Mouse (Mus musculus): ENCODE data around the gene Cpn1. TPM values are rescaled to one million over a fixed set of nuclear protein-coding genes. Genes with fewer than 3 reads are reported as not detected.

Cpn1 gene
- total and polyA plus RNA-seq, 2 experiments from 2014 or later, result 0.12 TPM; not detected in 1

DNA sequence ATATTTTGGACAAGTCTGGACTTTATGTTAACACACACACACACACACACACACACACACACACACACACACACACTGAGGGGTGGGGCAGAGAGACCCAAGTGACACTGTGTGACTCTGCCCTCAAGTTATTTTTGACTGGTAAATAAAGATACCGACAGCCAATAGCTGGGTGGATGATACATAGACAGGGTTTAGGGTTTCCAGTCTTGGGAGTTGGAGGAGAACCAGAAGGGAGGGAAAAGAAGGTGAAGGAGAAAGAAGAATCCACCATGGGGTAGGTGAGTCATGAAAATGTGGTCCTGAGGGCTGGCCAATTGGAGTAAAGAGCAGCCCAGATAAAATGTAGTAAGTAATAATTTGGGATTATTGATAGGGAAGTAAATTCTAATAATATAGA, 13.7 kb upstream of the Cpn1 start:
- no peak overlapping the region for H3K4me2 ChIP-seq (ENCODE audit: low read depth, low read length)
- 0 out of 2 replicates have a peak, but pooled peaks cover 4% of the 10 kb centered on the region for H3K4me1 ChIP-seq (ENCODE audit: control insufficient read depth, insufficient read depth)
- no peaks in the 10 kb centered on the region for H3K27me3 ChIP-seq (ENCODE audit: control insufficient read depth, insufficient read depth, low read length)
- H3K27ac ChIP-seq (ENCODE audit: low read depth), result no peak overlapping the region
- no peak overlapping the region for H3K9ac ChIP-seq (replicated peaks; ENCODE audit: low read depth, low read length)
- TF ChIP-seq EP300 (IDR thresholded peaks at IDR 0.05; ENCODE audit: low read depth), result no peak
- no peak for TF ChIP-seq CTCF (IDR thresholded peaks at IDR 0.05; ENCODE audit: low read depth)
- DNase-seq (ENCODE audit: low spot score), result no peak
- no peak overlapping the region for H3K4me3 ChIP-seq (ENCODE audit: low read depth, low read length)
- no peak for ATAC-seq (ENCODE audit: insufficient read depth, low read depth)
- no peaks in the 10 kb centered on the region for H3K9me3 ChIP-seq (replicated peaks; ENCODE audit: control insufficient read depth, low read length)
- H3K36me3 ChIP-seq (replicated peaks; ENCODE audit: control insufficient read depth, insufficient read depth, low read length), result no peaks in the 10 kb centered on the region
- 49% methylated on average over 1 of the region's 1 CpGs for WGBS

- no peak overlapping the region for H3K4me3 ChIP-seq (ENCODE audit: low read depth, low read length)
- WGBS, result 82% methylated on average over 11 of the region's 11 CpGs
- H3K4me1 ChIP-seq (ENCODE audit: control insufficient read depth, insufficient read depth), result 0 out of 2 replicates have a peak, but pooled peaks cover 4% of the 10 kb centered on the region
- H3K4me2 ChIP-seq (ENCODE audit: low read depth, low read length), result no peak overlapping the region
- H3K36me3 ChIP-seq (replicated peaks; ENCODE audit: control insufficient read depth, insufficient read depth, low read length), result no peaks in the 10 kb centered on the region
- no peak for DNase-seq (ENCODE audit: low spot score)
- TF ChIP-seq CTCF (IDR thresholded peaks at IDR 0.05; ENCODE audit: low read depth) (no peak), EP300 (IDR thresholded peaks at IDR 0.05; ENCODE audit: low read depth) (no peak)
- no peak for ATAC-seq (ENCODE audit: insufficient read depth, low read depth)
- no peaks in the 10 kb centered on the region for H3K9me3 ChIP-seq (replicated peaks; ENCODE audit: control insufficient read depth, low read length)
- H3K27ac ChIP-seq (ENCODE audit: low read depth), result no peak overlapping the region
- no peaks in the 10 kb centered on the region for H3K27me3 ChIP-seq (ENCODE audit: control insufficient read depth, insufficient read depth, low read length)
- no peak overlapping the region for H3K9ac ChIP-seq (replicated peaks; ENCODE audit: low read depth, low read length)
These were observed 12.6 kb upstream of the Cpn1 start for GRCm38 (mm10) chr19:43998802-43999527.

GRCm38 (mm10) chr19:43998101-43998500, 11.7 kb upstream of the Cpn1 start:
- 78% methylated on average over 10 of the region's 10 CpGs for WGBS
- TF ChIP-seq CTCF (IDR thresholded peaks at IDR 0.05; ENCODE audit: low read depth) (no peak), EP300 (IDR thresholded peaks at IDR 0.05; ENCODE audit: low read depth) (no peak)

DNA sequence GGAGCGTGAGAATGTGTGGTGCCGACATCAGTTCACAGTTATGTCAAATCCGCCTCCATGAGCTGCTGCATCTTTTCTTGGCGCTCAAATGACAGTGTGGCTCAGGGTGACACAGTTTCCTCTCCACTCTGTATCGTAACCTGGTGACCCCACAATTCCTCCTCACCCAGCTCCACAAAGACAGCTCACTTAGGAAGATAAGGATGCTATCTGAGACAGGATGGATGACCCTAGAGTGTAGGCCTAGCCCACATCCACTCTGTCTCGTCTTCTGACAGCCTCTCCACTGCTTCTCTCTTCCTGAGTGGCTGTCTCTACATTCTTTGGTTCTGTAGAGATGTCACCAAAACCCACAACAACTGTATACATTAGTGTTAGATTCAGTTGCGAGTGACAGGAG, 9.1 kb upstream of the Cpn1 start:
- TF ChIP-seq CTCF (IDR thresholded peaks at IDR 0.05; ENCODE audit: low read depth) (no peak), EP300 (IDR thresholded peaks at IDR 0.05; ENCODE audit: low read depth) (no peak)
- ATAC-seq (ENCODE audit: insufficient read depth, low read depth) (no peak), DNase-seq (ENCODE audit: low spot score) (no peak)
- 0 out of 2 replicates have a peak, but pooled peaks cover 4% of the 10 kb centered on the region for H3K4me1 ChIP-seq (ENCODE audit: control insufficient read depth, insufficient read depth)
- H3K27me3 ChIP-seq (ENCODE audit: control insufficient read depth, insufficient read depth, low read length), result no peaks in the 10 kb centered on the region
- whole genome bisulfite sequencing, result 25% methylated on average over 7 of the region's 7 CpGs
- H3K9ac ChIP-seq (replicated peaks; ENCODE audit: low read depth, low read length), result no peak overlapping the region
- H3K4me3 ChIP-seq (ENCODE audit: low read depth, low read length), result no peak overlapping the region
- H3K27ac ChIP-seq (ENCODE audit: low read depth), result no peak overlapping the region
- no peaks in the 10 kb centered on the region for H3K36me3 ChIP-seq (replicated peaks; ENCODE audit: control insufficient read depth, insufficient read depth, low read length)
- no peaks in the 10 kb centered on the region for H3K9me3 ChIP-seq (replicated peaks; ENCODE audit: control insufficient read depth, low read length)
- no peak overlapping the region for H3K4me2 ChIP-seq (ENCODE audit: low read depth, low read length)

More at GRCm38 (mm10) chr19:43998101-43998500, 11.7 kb upstream of the Cpn1 start:
- ATAC-seq (ENCODE audit: insufficient read depth, low read depth) (no peak), DNase-seq (ENCODE audit: low spot score) (no peak)
- Histone ChIP-seq H3K4me3 (ENCODE audit: low read depth, low read length) (no peak overlapping the region), H3K27ac (ENCODE audit: low read depth) (no peak overlapping the region), H3K9ac (replicated peaks; ENCODE audit: low read depth, low read length) (no peak overlapping the region), H3K9me3 (replicated peaks; ENCODE audit: control insufficient read depth, low read length) (no peaks in the 10 kb centered on the region), H3K4me2 (ENCODE audit: low read depth, low read length) (no peak overlapping the region), H3K4me1 (ENCODE audit: control insufficient read depth, insufficient read depth) (0 out of 2 replicates have a peak, but pooled peaks cover 4% of the 10 kb centered on the region), H3K36me3 (replicated peaks; ENCODE audit: control insufficient read depth, insufficient read depth, low read length) (no peaks in the 10 kb centered on the region), H3K27me3 (ENCODE audit: control insufficient read depth, insufficient read depth, low read length) (no peaks in the 10 kb centered on the region)

GRCm38 (mm10) chr19:43992464-43992863, 6.1 kb upstream of the Cpn1 start:
- Histone ChIP-seq H3K27ac (ENCODE audit: low read depth) (no peak overlapping the region), H3K9ac (replicated peaks; ENCODE audit: low read depth, low read length) (no peak overlapping the region), H3K9me3 (replicated peaks; ENCODE audit: control insufficient read depth, low read length) (no peaks in the 10 kb centered on the region), H3K36me3 (replicated peaks; ENCODE audit: control insufficient read depth, insufficient read depth, low read length) (no peaks in the 10 kb centered on the region), H3K4me2 (ENCODE audit: low read depth, low read length) (no peak overlapping the region), H3K4me1 (ENCODE audit: control insufficient read depth, insufficient read depth) (0 out of 2 replicates have a peak, but pooled peaks cover 4% of the 10 kb centered on the region), H3K4me3 (ENCODE audit: low read depth, low read length) (no peak overlapping the region), H3K27me3 (ENCODE audit: control insufficient read depth, insufficient read depth, low read length) (no peaks in the 10 kb centered on the region)
- ATAC-seq (ENCODE audit: insufficient read depth, low read depth), result no peak
- 61% methylated on average over 4 of the region's 4 CpGs for WGBS
- TF ChIP-seq CTCF (IDR thresholded peaks at IDR 0.05; ENCODE audit: low read depth), result no peak
- no peak for TF ChIP-seq EP300 (IDR thresholded peaks at IDR 0.05; ENCODE audit: low read depth)
- no peak for DNase-seq (ENCODE audit: low spot score)

Measured in heart, postnatal 0 days (tissue).